Mouse (Mus musculus) midbrain, embryonic 12.5 days (tissue): ENCODE data around the gene Gm17783. TPM values are rescaled to one million over a fixed set of nuclear protein-coding genes. Genes with fewer than 3 reads are reported as not detected.
"Not testable (repeated sequence)": the region's sequence is repeated elsewhere in the genome, so short reads cannot be mapped to it uniquely, and the experiment has no call there.

Experiments used
- ATAC-seq: fragments of 200-750 bp; cut with Nextera tagmentation; 2 replicates; pipeline ENCODE4 v1.8.0; 2017; ENCODE audit warnings: low read depth, moderate TSS enrichment, moderate library complexity; ENCODE audit not compliant: low FRiP score
- H3K27ac ChIP-seq: fragments of 300-500 bp; sonication (generic); replicated peaks from 2 replicates; pipeline ENCODE4 v1.5.1; 2016; ENCODE audit warnings: mild to moderate bottlenecking
- H3K27me3 ChIP-seq: fragments of 300-500 bp; sonication (generic); 2 replicates; pipeline ENCODE4 v1.6.1; 2016; ENCODE audit warnings: mild to moderate bottlenecking
- H3K36me3 ChIP-seq: fragments of 300-500 bp; sonication (generic); 2 replicates; pipeline ENCODE4 v1.6.1; 2016
- H3K4me1 ChIP-seq: fragments of 300-500 bp; sonication (generic); 2 replicates; pipeline ENCODE4 v1.6.1; 2016
- H3K4me2 ChIP-seq: fragments of 300-500 bp; sonication (generic); replicated peaks from 2 replicates; pipeline ENCODE4 v1.6.1; 2016; ENCODE audit warnings: mild to moderate bottlenecking, moderate library complexity
- H3K4me3 ChIP-seq: fragments of 300-500 bp; sonication (generic); 2 replicates; pipeline ENCODE4 v1.5.1; 2016; ENCODE audit warnings: mild to moderate bottlenecking
- H3K9ac ChIP-seq: fragments of 300-500 bp; sonication (generic); replicated peaks from 2 replicates; pipeline ENCODE4 v1.6.1; 2016; ENCODE audit warnings: mild to moderate bottlenecking, moderate library complexity
- H3K9me3 ChIP-seq: fragments of 300-500 bp; sonication (generic); 2 replicates; pipeline ENCODE4 v1.6.1; 2016; ENCODE audit warnings: mild to moderate bottlenecking
- WGBS: fragments of 180-500 bp; shearing (Covaris S2); methylation state at CpG from one replicate; pipeline ENCODE4 v1.1.7; 2016; 5-methylcytosine and 5-hydroxymethylcytosine counted together
- polyA plus RNA-seq: library from polyadenylated mRNA; unstranded; fragments of >200 nt; fragmentation: Nextera tagmentation; extraction: Ambion mirVana; gene quantifications from 2 replicates; pipeline ENCODE4 v1.2.1, GENCODE M21; 2016

The Gm17783 gene
- not detected in 2 replicates for polyA plus RNA-seq

DNA sequence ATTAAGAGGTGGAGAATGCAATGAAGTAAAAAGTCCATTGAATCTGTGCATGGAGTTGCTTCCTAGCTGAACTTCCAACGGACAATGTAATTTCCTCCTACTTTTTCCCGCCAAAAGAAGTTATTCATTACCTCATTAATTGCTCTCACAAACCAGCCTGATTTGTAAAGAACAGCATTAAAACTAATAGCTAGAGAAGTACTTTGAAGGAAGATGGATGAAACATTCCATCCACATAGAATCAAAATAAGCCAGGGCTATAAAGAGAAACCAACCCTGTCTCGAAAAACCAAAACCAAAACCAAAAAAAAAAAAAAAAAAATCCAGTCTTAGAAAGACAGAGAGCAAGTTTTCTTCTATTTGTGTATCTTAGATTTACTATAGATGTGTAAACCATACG, at the start of gene Gm17783:
Gm17783 (minus strand) TSS at position 101 of the 400 bp plus-strand sequence.
- Histone ChIP-seq H3K4me2 (no peak within 1 kb of the TSS), H3K4me1 (no peaks in the 10 kb centered on the region), H3K4me3 (no peak within 1 kb of the TSS), H3K36me3 (no peaks in the 10 kb centered on the region), H3K9me3 (no peaks in the 10 kb centered on the region), H3K9ac (no peak within 1 kb of the TSS), H3K27ac (no peak within 1 kb of the TSS), H3K27me3 (no peaks in the 10 kb centered on the region)
- 90% methylated on average over 4 of the region's 4 CpGs for WGBS
- ATAC-seq, result no peak

DNA sequence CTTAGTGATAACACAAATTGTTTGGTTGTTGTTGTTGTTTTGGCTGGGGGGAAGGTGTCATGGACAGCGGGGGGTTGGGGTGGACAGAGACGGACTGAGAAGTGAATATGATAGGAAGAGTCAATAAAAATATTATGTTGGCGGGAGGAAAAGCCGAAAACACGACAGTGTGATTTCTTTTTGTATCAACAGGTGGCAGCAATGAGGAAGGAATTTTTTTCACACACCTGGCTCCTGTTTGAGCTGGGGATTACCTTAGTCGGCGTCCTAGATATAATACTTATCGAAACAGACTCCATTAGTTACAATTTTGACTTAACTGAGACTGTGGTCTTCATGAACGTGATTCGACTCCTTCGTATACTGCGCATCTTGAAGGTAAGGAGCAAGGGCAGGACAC, 48.0 kb upstream of the Gm17783 start:
- Histone ChIP-seq H3K9ac (no peak overlapping the region), H3K4me2 (no peak overlapping the region), H3K27me3 (no peaks in the 10 kb centered on the region), H3K4me1 (no peaks in the 10 kb centered on the region), H3K36me3 (no peaks in the 10 kb centered on the region), H3K27ac (no peak overlapping the region), H3K9me3 (no peaks in the 10 kb centered on the region), H3K4me3 (no peak overlapping the region)
- ATAC-seq, result no peak
- WGBS, result 64% methylated on average over 12 of the region's 12 CpGs

DNA sequence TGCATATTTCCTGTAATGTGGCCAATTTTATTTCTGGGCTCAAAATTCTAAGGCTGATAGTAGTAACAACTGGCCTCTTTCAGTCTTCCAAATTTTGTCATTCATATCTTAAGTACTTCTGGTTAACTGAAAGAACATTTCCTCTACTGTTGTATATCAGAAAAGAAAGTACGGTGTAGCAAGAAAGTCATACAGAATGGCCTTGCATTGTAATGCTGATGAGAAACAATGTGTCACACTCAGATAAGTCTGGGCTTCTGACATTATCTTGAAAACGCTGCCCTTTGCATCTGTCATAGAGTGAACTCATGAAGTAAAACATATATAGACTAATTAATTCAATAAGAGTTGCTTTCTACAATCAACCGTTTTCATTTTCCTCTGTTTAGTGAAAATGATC, 40.5 kb upstream of the Gm17783 start:
- Histone ChIP-seq H3K4me3 (no peak overlapping the region), H3K27ac (no peak overlapping the region), H3K4me2 (no peak overlapping the region), H3K9me3 (no peaks in the 10 kb centered on the region), H3K27me3 (no peaks in the 10 kb centered on the region), H3K9ac (no peak overlapping the region), H3K36me3 (no peaks in the 10 kb centered on the region), H3K4me1 (no peaks in the 10 kb centered on the region)
- 89% methylated on average over 3 of the region's 3 CpGs for WGBS
- no peak for ATAC-seq

DNA sequence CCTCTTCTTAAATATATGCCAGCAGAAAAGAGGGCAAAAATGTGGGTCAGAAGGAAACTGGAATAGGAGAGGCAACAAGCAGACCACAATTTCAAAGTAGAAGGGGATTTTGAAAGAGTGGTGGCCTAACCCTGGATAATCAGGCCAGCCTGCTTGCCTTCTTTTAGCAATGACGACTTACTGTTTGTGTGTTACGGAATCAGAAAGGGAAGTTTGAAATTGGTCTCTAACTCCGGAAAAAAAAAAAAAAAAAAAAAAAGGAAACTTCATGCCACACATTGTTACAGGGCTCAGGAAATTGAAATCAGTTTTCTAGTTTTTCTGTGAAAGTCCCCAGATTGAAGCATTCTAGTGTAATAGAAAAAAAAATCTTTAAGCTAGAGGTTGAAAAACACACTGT, 29.9 kb upstream of the Gm17783 start:
- Histone ChIP-seq H3K4me1 (no peaks in the 10 kb centered on the region), H3K4me3 (no peak overlapping the region), H3K27ac (no peak overlapping the region), H3K4me2 (no peak overlapping the region), H3K27me3 (no peaks in the 10 kb centered on the region), H3K9me3 (no peaks in the 10 kb centered on the region), H3K9ac (no peak overlapping the region), H3K36me3 (no peaks in the 10 kb centered on the region)
- WGBS, result 66% methylated on average over 3 of the region's 3 CpGs
- no peak for ATAC-seq

DNA sequence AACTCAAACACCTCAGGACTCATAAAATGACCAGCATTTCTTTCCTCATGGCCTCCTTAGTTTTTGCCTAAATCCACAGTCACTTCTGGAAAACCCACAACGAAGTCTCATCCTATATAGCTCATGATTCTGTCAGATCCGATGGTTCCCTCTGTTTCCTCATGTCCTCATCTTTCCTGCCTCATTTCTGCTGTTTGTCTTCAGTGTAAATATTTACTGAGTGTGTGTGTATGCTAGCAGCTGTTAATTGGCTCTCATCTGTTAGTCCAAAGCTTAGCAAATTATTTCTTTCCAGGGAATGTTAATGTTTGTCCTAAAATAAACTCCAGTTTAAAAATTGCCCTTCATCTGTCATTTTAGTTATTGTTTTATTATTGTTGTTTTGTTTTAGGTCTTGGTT, 19.7 kb upstream of the Gm17783 start:
- Histone ChIP-seq H3K4me1 (no peaks in the 10 kb centered on the region), H3K4me2 (no peak overlapping the region), H3K4me3 (no peak overlapping the region), H3K36me3 (no peaks in the 10 kb centered on the region), H3K9ac (no peak overlapping the region), H3K27ac (no peak overlapping the region), H3K27me3 (no peaks in the 10 kb centered on the region), H3K9me3 (no peaks in the 10 kb centered on the region)
- no peak for ATAC-seq
- WGBS, result 78% methylated on average over 2 of the region's 2 CpGs

DNA sequence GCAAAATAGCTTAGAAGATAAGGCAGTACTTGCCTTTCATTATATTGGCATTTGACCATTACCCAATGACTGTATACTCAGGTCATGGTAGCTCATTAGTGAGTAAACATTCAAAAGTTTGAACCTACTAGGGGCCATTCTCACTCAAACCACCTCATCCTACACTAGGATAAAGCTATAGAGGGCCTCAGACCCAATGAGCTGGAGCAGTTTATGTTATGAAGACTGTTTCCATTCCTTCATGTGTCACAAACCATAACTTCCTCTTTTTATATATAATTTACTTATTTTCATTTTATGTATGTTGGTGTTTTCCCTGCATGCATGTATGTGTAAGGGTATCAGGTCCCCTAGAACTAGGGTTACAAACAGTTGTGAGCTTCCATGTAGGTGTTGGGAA, 16.1 kb upstream of the Gm17783 start:
- no peak for ATAC-seq
- Histone ChIP-seq H3K4me2 (no peak overlapping the region), H3K27ac (no peak overlapping the region), H3K4me1 (no peaks in the 10 kb centered on the region), H3K36me3 (no peaks in the 10 kb centered on the region), H3K9ac (no peak overlapping the region), H3K27me3 (no peaks in the 10 kb centered on the region), H3K9me3 (no peaks in the 10 kb centered on the region), H3K4me3 (no peak overlapping the region)

DNA sequence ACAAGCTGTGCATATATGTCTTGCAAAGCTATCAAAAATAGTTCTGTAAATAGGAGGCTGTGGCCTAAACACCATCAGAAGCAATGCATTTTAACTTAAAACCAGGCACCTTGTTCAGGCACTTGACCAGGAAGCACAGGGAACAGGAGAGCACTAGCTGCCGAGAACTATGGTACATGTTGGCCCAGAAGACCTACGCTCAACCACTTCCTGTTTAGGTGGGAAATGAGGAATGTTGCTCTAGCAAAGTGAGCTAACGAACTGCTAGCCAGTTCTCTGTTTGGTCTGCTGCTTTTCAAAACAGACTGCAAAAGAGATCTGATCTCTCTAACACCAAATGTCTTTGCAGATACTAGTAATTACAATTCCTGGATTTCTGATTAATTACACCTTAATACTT, 12.5 kb upstream of the Gm17783 start:
- H3K36me3 ChIP-seq, result no peaks in the 10 kb centered on the region
- ATAC-seq, result no peak
- H3K9ac ChIP-seq, result no peak overlapping the region
- WGBS, result 84% methylated on average over 3 of the region's 3 CpGs
- H3K4me1 ChIP-seq, result no peaks in the 10 kb centered on the region
- H3K27me3 ChIP-seq, result no peaks in the 10 kb centered on the region
- no peak overlapping the region for H3K4me3 ChIP-seq
- no peak overlapping the region for H3K4me2 ChIP-seq
- H3K9me3 ChIP-seq, result no peaks in the 10 kb centered on the region
- H3K27ac ChIP-seq, result no peak overlapping the region

DNA sequence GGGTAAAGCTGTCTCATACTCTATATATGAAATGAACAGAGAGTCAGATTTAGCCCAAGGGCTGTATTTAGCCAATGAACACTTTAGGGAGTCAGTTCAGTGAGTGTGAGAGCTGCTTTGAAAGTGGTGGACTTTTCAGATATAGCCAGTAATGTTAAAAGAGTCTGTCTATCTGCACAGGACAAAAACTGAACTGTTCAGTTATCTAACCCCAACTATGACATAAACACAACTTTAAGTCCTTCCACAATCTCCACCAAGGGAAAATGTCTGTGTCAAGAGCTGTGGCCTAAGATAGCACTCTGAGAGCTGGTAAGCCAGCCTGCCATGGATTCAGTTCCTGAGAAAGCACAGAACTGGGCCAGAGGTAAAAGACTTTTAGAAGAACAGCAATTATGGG, 10.3 kb upstream of the Gm17783 start:
- H3K4me1 ChIP-seq, result no peaks in the 10 kb centered on the region
- H3K9me3 ChIP-seq, result no peaks in the 10 kb centered on the region
- H3K27ac ChIP-seq, result no peak overlapping the region
- no peak overlapping the region for H3K4me2 ChIP-seq
- no peak for ATAC-seq
- no peaks in the 10 kb centered on the region for H3K27me3 ChIP-seq
- H3K9ac ChIP-seq, result no peak overlapping the region
- H3K36me3 ChIP-seq, result no peaks in the 10 kb centered on the region
- H3K4me3 ChIP-seq, result no peak overlapping the region

DNA sequence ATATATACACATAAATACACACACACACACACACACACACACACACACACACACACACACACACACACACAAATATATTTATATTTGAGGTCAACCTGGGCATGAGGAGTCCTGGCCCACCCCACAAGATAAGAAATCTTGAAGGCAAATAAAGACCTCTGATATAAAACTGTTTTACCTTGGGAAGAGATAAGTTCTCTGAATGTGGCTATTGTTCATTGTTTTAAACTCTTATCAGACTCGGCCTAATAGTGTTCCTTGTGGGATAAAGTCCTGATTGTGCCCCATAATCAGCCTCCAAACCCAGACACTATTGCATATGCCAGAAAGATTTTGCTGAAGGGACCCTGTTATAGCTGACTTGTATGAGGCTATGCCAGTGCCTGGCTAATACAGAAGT, 6.5 kb upstream of the Gm17783 start:
- not testable (repeated sequence) for H3K4me1 ChIP-seq

DNA sequence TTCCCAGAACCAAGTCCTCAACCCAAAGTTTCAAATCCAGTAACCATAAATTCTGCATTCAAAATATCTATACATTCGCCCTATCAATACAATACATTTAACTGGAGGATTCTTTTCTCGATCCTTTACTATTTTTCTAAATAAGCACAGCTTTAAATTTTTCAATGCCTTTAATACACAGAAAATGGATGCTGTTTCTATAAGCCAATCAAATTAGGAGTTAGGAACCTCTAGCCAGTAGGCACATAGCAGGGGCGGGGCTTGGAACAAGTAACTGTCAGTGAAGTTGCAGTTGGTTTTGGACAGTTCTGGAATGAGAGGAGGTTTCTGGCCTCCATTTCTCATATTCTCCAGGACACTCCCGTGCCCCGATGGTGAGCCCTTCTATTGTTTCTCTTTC, 3.2 kb upstream of the Gm17783 start, which contains the start of gene Slc9c1:
Slc9c1 (plus strand) TSS at position 301 of the 400 bp plus-strand sequence.
- Histone ChIP-seq H3K36me3 (no peaks in the 10 kb centered on the region), H3K4me2 (no peak within 1 kb of the TSS), H3K27me3 (no peaks in the 10 kb centered on the region), H3K9ac (no peak within 1 kb of the TSS), H3K4me3 (no peak within 1 kb of the TSS), H3K9me3 (no peaks in the 10 kb centered on the region), H3K27ac (no peak within 1 kb of the TSS), H3K4me1 (no peaks in the 10 kb centered on the region)
- WGBS, result 94% methylated on average over 5 of the region's 5 CpGs
- ATAC-seq, result no peak

More for the DNA sequence above, 6.5 kb upstream of the Gm17783 start:
- not testable (repeated sequence) for H3K4me3 ChIP-seq, ATAC-seq, H3K4me2 ChIP-seq, H3K9ac ChIP-seq, H3K9me3 ChIP-seq, H3K27me3 ChIP-seq, H3K27ac ChIP-seq, H3K36me3 ChIP-seq
- 82% methylated on average over 1 of the region's 1 CpGs for WGBS

DNA sequence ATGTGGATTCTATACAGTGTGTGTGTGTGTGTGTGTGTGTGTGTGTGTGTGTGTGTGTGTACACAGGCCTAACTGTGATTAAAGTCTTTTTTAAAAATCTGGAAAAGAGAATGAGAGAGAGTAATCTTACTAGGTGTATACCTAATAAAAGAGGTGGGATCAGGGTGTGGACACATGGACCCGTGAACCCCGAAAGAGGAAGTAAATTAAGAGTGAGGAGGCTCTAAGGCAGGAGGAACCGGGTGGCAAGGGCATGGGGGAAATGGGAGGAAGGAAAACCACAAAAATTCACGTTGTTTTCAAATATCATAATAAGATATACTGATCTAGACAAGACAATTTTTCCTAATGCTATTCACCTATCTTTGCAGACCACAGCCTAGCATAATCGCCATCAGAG, 6.3 kb downstream of the Gm17783 start:
- H3K4me3 ChIP-seq, result no peak overlapping the region
- ATAC-seq, result no peak
- H3K4me1 ChIP-seq, result no peaks in the 10 kb centered on the region
- H3K9me3 ChIP-seq, result no peaks in the 10 kb centered on the region
- no peak overlapping the region for H3K27ac ChIP-seq
- no peak overlapping the region for H3K4me2 ChIP-seq
- no peaks in the 10 kb centered on the region for H3K36me3 ChIP-seq
- WGBS, result 82% methylated on average over 5 of the region's 5 CpGs
- H3K9ac ChIP-seq, result no peak overlapping the region
- no peaks in the 10 kb centered on the region for H3K27me3 ChIP-seq

DNA sequence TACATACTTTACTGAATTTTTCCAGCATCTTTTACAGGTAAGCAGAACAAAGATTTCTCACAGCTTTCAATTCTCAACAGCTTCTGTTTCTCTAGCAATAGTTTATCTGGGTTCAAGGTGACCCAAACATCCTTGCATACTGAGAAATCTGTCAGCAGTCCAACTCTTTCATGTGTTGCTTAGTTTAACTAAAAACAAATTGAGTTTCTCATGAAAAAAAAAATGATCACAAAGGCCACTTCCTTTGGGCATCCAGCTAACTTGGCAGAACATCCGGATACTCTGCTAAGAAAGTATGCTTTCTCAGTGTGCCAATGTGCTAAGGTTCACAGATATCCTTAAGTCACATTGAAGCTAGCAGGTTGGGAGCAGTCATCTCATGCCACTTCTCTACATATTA, 36.5 kb downstream of the Gm17783 start:
- Histone ChIP-seq H3K4me3 (no peak overlapping the region), H3K9ac (no peak overlapping the region), H3K4me2 (no peak overlapping the region), H3K27ac (no peak overlapping the region), H3K9me3 (no peaks in the 10 kb centered on the region), H3K36me3 (no peaks in the 10 kb centered on the region), H3K27me3 (no peaks in the 10 kb centered on the region), H3K4me1 (no peaks in the 10 kb centered on the region)
- ATAC-seq, result no peak
- WGBS, result 87% methylated on average over 1 of the region's 1 CpGs

DNA sequence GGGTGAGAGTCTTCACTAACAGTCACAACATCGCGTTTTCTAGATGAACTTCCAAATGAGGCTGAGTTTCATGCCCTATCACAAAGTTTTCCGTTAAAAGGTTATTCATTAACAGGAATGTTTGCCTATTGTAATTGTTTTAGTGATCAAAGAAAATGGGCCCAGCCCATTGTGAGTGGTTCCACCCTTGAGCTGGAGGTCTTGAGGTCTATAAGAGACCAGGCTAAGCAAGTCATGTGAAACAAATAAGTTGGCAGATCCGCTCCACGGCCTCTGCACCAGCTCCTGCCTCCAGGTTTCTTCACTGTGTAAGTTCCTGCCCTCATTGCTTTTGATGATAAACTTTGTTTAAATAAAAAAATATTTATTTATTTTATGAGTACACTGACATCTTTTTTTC, 38.9 kb downstream of the Gm17783 start, which contains the start of gene Gm609:
Gm609 (minus strand) TSS at position 43 of the 400 bp plus-strand sequence.
- no peaks in the 10 kb centered on the region for H3K4me1 ChIP-seq

More for the DNA sequence above, 38.9 kb downstream of the Gm17783 start, which contains the start of gene Gm609:
- Histone ChIP-seq H3K4me3 (no peak within 1 kb of the TSS), H3K4me2 (no peak within 1 kb of the TSS), H3K9me3 (no peaks in the 10 kb centered on the region), H3K27ac (no peak within 1 kb of the TSS), H3K9ac (no peak within 1 kb of the TSS), H3K27me3 (no peaks in the 10 kb centered on the region), H3K36me3 (no peaks in the 10 kb centered on the region)
- WGBS, result 87% methylated on average over 5 of the region's 5 CpGs
- ATAC-seq, result no peak
